Mouse (Mus musculus): ENCODE measurements around the gene Stpg3. TPM values are rescaled to one million over a fixed set of nuclear protein-coding genes. Genes with fewer than 3 reads are reported as not detected.

Stpg3 gene
- total and polyA plus RNA-seq, 3 experiments = 0.07 TPM; not detected in 2

GRCm38 (mm10) chr2:25255284-25255779 is 40.9 kb upstream of the Stpg3 start, which contains the start of gene Tmem203 (continued):
- no peak for TF ChIP-seq CTCF (IDR thresholded peaks at IDR 0.05 in 2 of 3, conservative IDR thresholded peaks at IDR 0.05 in 1 of 3; ENCODE audit: control insufficient read depth in 1 of 3, insufficient read depth in 1 of 3, low read depth in 2 of 3, low read length in 3 of 3, poor library complexity in 1 of 3, severe bottlenecking in 1 of 3)
- no peak for TF ChIP-seq MYB (IDR thresholded peaks at IDR 0.05; ENCODE audit: low read depth, low read length)
- TF ChIP-seq USF1 (IDR thresholded peaks at IDR 0.05; ENCODE audit: low read depth, low read length) = no peak
- TF ChIP-seq NELFE (IDR thresholded peaks at IDR 0.05; ENCODE audit: low read depth, low read length) = peak; percentile 80
- TF ChIP-seq TAL1 (IDR thresholded peaks at IDR 0.05; ENCODE audit: low read length) = no peak
- TF ChIP-seq SMC3 (IDR thresholded peaks at IDR 0.05; ENCODE audit: low read depth, low read length) = no peak
- peak; percentile 93; the same call in 1 of the 2 replicates for TF ChIP-seq MAZ (IDR thresholded peaks at IDR 0.05; ENCODE audit: low read depth, low read length)
- TF ChIP-seq ZNF384 (IDR thresholded peaks at IDR 0.05; ENCODE audit: low read depth, low read length) = no peak
- TF ChIP-seq EP300 (IDR thresholded peaks at IDR 0.05; ENCODE audit: low read depth in 1 of 2, low read length in 2 of 2) = peak in 1 of 2 experiments; percentile 48; a peak in 1 of 4 replicates
- peak; percentile 96 for TF ChIP-seq HCFC1 (IDR thresholded peaks at IDR 0.05; ENCODE audit: low read depth, low read length)
- no peak for TF ChIP-seq ZKSCAN1 (IDR thresholded peaks at IDR 0.05; ENCODE audit: low read depth, low read length)
- peak; percentile 64 to 83; a peak in 3 of 4 replicates for TF ChIP-seq POLR2A (IDR thresholded peaks at IDR 0.05; ENCODE audit: control insufficient read depth in 1 of 2, insufficient read depth in 1 of 2, low read depth in 1 of 2, low read length in 2 of 2, poor library complexity in 1 of 2)
- peak; percentile 100 for TF ChIP-seq SIN3A (IDR thresholded peaks at IDR 0.05; ENCODE audit: low read length)
- TF ChIP-seq MAFK (IDR thresholded peaks at IDR 0.05; ENCODE audit: borderline replicate concordance, low read depth, low read length) = no peak
- peak; percentile 100 for TF ChIP-seq MXI1 (IDR thresholded peaks at IDR 0.05; ENCODE audit: low read depth, low read length)
- TF ChIP-seq ZMIZ1 (IDR thresholded peaks at IDR 0.05; ENCODE audit: low read depth, low read length) = no peak
- TF ChIP-seq MAX (IDR thresholded peaks at IDR 0.05; ENCODE audit: low read length) = peak; percentile 82
- no peak for TF ChIP-seq MEF2A (IDR thresholded peaks at IDR 0.05; ENCODE audit: extremely low read depth, insufficient replicate concordance, low read depth, low read length, poor library complexity, severe bottlenecking)
- TF ChIP-seq NRF1 (IDR thresholded peaks at IDR 0.05; ENCODE audit: insufficient read depth, low read depth, low read length, poor library complexity, severe bottlenecking) = 0 out of 2 replicates have a peak, but pooled peaks have one; percentile 18
- TF ChIP-seq USF2 (IDR thresholded peaks at IDR 0.05; ENCODE audit: borderline replicate concordance in 1 of 2, insufficient read depth in 1 of 2, low read depth in 1 of 2, low read length in 2 of 2) = no peak
- TF ChIP-seq CHD1 (IDR thresholded peaks at IDR 0.05; ENCODE audit: low read depth, low read length) = no peak
- peak; percentile 98 for TF ChIP-seq ELF1 (IDR thresholded peaks at IDR 0.05; ENCODE audit: low read depth, low read length)
- TF ChIP-seq MYC (IDR thresholded peaks at IDR 0.05; ENCODE audit: low read depth, low read length) = peak; percentile 91
- TF ChIP-seq TCF12 (IDR thresholded peaks at IDR 0.05; ENCODE audit: low read depth, low read length) = peak; percentile 55; the same call in 1 of the 2 replicates
- TF ChIP-seq ETS1 (IDR thresholded peaks at IDR 0.05; ENCODE audit: low read depth, low read length) = peak; percentile 64; the same call in 1 of the 2 replicates
